In the genomic region with DNA sequence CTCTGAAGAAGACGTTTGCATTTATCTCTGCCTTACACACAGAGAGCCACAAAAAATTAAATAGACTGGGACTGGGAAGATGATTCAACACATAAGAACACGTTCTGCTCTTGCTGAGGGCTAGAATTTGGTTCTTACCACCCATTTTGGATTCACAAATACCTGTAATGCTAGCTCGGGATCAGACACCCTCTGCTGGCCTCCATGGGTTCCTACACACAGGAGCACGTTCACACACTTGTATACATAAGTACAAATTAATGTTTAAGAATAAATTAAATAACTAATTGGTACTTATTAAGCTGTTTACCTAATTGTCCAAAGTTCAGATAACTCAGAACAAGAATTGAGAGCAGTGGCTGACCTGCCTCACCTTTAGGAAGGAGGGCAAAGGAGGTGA, we compare ENCODE assay signal across 20 mouse cellular contexts.
DNase-seq lines count a peak whose midpoint lies in the region; ATAC-seq and TF ChIP-seq lines count a peak whose summit lies in the region.
"Had no signal": no experiment of that assay in that cellular context is flagged by ENCODE, and none has a peak within 500 bp of the region (broad histone marks: within the 10 kb centered on the region; RNA-seq: fewer than 3 reads in every experiment).

No protein-coding gene starts in this region.

- no peak for TF ChIP-seq EP300 in lung, postnatal 0 days (IDR thresholded peaks at IDR 0.05)
- no peak for TF ChIP-seq EP300 in stomach, postnatal 0 days (optimal IDR thresholded peaks at IDR 0.05)

- H3K4me3 ChIP-seq in gastrocnemius, adult 2 months: no peak overlapping the region
- H3K4me3 ChIP-seq in left cerebral cortex, adult 2 months: no peak overlapping the region
- no peak overlapping the region for H3K4me3 ChIP-seq in lung, postnatal 0 days (ENCODE audit: low read depth, low read length)
- H3K4me3 ChIP-seq in stomach, postnatal 0 days (ENCODE audit: low read depth, low read length): no peak overlapping the region
- H3K4me3 ChIP-seq: embryonic facial prominence, embryonic 12.5 days; heart, embryonic 10.5 days; liver, embryonic 15.5 days; midbrain, embryonic 15.5 days; myocyte; neural tube, embryonic 13.5 days had no signal

- H3K9ac ChIP-seq in lung, postnatal 0 days (replicated peaks; ENCODE audit: low read depth): no peak overlapping the region
- H3K9ac ChIP-seq in stomach, postnatal 0 days (ENCODE audit: low read length): no peak overlapping the region
- H3K9ac ChIP-seq: embryonic facial prominence, embryonic 12.5 days; liver, embryonic 15.5 days; midbrain, embryonic 15.5 days; neural tube, embryonic 13.5 days had no signal

- H3K4me2 ChIP-seq in lung, postnatal 0 days (replicated peaks; ENCODE audit: low read depth, low read length): no peak overlapping the region
- no peak overlapping the region for H3K4me2 ChIP-seq in stomach, postnatal 0 days (replicated peaks; ENCODE audit: low read depth)
- H3K4me2 ChIP-seq: embryonic facial prominence, embryonic 12.5 days; liver, embryonic 15.5 days; midbrain, embryonic 15.5 days; neural tube, embryonic 13.5 days had no signal

- no peaks in the 10 kb centered on the region for H3K4me1 ChIP-seq in lung, postnatal 0 days (ENCODE audit: insufficient read depth, low read depth, low read length)
- no peaks in the 10 kb centered on the region for H3K4me1 ChIP-seq in stomach, postnatal 0 days (replicated peaks; ENCODE audit: control insufficient read depth, insufficient read depth)
- H3K4me1 ChIP-seq: embryonic facial prominence, embryonic 12.5 days; heart, embryonic 10.5 days; liver, embryonic 15.5 days; midbrain, embryonic 15.5 days; neural tube, embryonic 13.5 days had no signal

- WGBS in lung, postnatal 0 days: 95% methylated on average over 4 of the region's 4 CpGs
- WGBS in stomach, postnatal 0 days: 94% methylated on average over 4 of the region's 4 CpGs

- ATAC-seq in lung, postnatal 0 days: no peak
- no peak for ATAC-seq in stomach, postnatal 0 days (ENCODE audit: low FRiP score, low TSS enrichment)
- ATAC-seq: hindbrain, embryonic 16.5 days; midbrain, embryonic 15.5 days had no signal

- no peaks in the 10 kb centered on the region for H3K9me3 ChIP-seq in lung, postnatal 0 days (ENCODE audit: low read length)
- H3K9me3 ChIP-seq in stomach, postnatal 0 days (ENCODE audit: control insufficient read depth, low read length): no peaks in the 10 kb centered on the region
- H3K9me3 ChIP-seq: embryonic facial prominence, embryonic 12.5 days; liver, embryonic 15.5 days; midbrain, embryonic 15.5 days had no signal

- DNase-seq in gastrocnemius, adult 2 months: no peak
- no peak for DNase-seq in gastrocnemius, adult 8-10 months (ENCODE audit: low spot score in 2 of 2)
- no peak for DNase-seq in left cerebral cortex, adult 2 months (ENCODE audit: extremely low spot score in 1 of 2, low spot score in 2 of 2)
- no peak for DNase-seq in left cerebral cortex, postnatal 14 days (ENCODE audit: low spot score in 2 of 2)
- DNase-seq in lung, postnatal 0 days (ENCODE audit: low spot score): no peak
- no peak for DNase-seq in lung, postnatal 36 days
- DNase-seq in stomach, postnatal 0 days (ENCODE audit: low spot score): no peak
- no peak for DNase-seq in thymus, postnatal 14 days
- DNase-seq: adrenal gland, postnatal 25 days; cerebellum, postnatal 10 days; kidney, adult 11 months; lung, postnatal 4 days; thymus, postnatal 25 days had no signal

- H3K27me3 ChIP-seq in lung, postnatal 0 days (replicated peaks; ENCODE audit: insufficient read depth, low read length): no peaks in the 10 kb centered on the region
- no peaks in the 10 kb centered on the region for H3K27me3 ChIP-seq in stomach, postnatal 0 days (ENCODE audit: control insufficient read depth, insufficient read depth, low read length)
- H3K27me3 ChIP-seq: embryonic facial prominence, embryonic 12.5 days; liver, embryonic 15.5 days; midbrain, embryonic 15.5 days; neural tube, embryonic 13.5 days had no signal

- intact Hi-C loops in gastrocnemius, adult 2 months (cut with DNase I): no loop called here
- intact Hi-C loops in left cerebral cortex, adult 2 months (cut with DNase I): no loop called here
- intact Hi-C loops in left cerebral cortex, postnatal 14 days (cut with DNase I): no loop called here

- H3K36me3 ChIP-seq in lung, postnatal 0 days (ENCODE audit: insufficient read depth, low read length): peaks cover 37% of the 10 kb centered on the region
- peaks cover 31% of the 10 kb centered on the region for H3K36me3 ChIP-seq in stomach, postnatal 0 days (ENCODE audit: control insufficient read depth, insufficient read depth, low read length)

- H3K27ac ChIP-seq in gastrocnemius, adult 2 months: no peak overlapping the region
- no peak overlapping the region for H3K27ac ChIP-seq in left cerebral cortex, adult 2 months
- no peak overlapping the region for H3K27ac ChIP-seq in lung, postnatal 0 days (ENCODE audit: low read length)
- H3K27ac ChIP-seq in stomach, postnatal 0 days (replicated peaks): no peak overlapping the region
- H3K27ac ChIP-seq: embryonic facial prominence, embryonic 12.5 days; heart, embryonic 10.5 days; liver, embryonic 15.5 days; midbrain, embryonic 15.5 days; neural tube, embryonic 13.5 days had no signal

- peak; percentile 44 for TF ChIP-seq CTCF in gastrocnemius, adult 2 months (IDR thresholded peaks at IDR 0.05)
- TF ChIP-seq CTCF in left cerebral cortex, adult 2 months (IDR thresholded peaks at IDR 0.05): peak; percentile 49
- peak; percentile 36 for TF ChIP-seq CTCF in lung, postnatal 0 days (IDR thresholded peaks at IDR 0.05)
- TF ChIP-seq CTCF in stomach, postnatal 0 days (IDR thresholded peaks at IDR 0.05; ENCODE audit: low read depth): peak; percentile 54
